In genomic region chr1:163313921-163314725, GRCm38 (mm10) we compare ENCODE assay signal across 8 mouse cellular contexts. TPM values are rescaled to one million over a fixed set of nuclear protein-coding genes. Genes with fewer than 3 reads are reported as not detected.
DNase-seq lines count a peak whose midpoint lies in the region; ATAC-seq and TF ChIP-seq lines count a peak whose summit lies in the region.

No protein-coding gene starts in this region.

- TF ChIP-seq POLR2A in CH12.LX (IDR thresholded peaks at IDR 0.05; ENCODE audit: low read depth, low read length) = no peak

- no peaks in the 10 kb centered on the region for H3K9me3 ChIP-seq in CH12.LX (replicated peaks; ENCODE audit: low read length)
- H3K9me3 ChIP-seq in hindbrain, embryonic 10.5 days = no peaks in the 10 kb centered on the region
- H3K9me3 ChIP-seq in limb, embryonic 13.5 days = no peaks in the 10 kb centered on the region
- no peaks in the 10 kb centered on the region for H3K9me3 ChIP-seq in stomach, embryonic 14.5 days (ENCODE audit: control insufficient read depth, low read depth, low read length)

- H3K27ac ChIP-seq in CH12.LX (ENCODE audit: insufficient read depth, low read depth) = no peak overlapping the region
- H3K27ac ChIP-seq in hindbrain, embryonic 10.5 days = peak overlapping the region; percentile 75; the same call in 1 of the 2 replicates
- peak overlapping the region; percentile 100 for H3K27ac ChIP-seq in limb, embryonic 13.5 days
- H3K27ac ChIP-seq in stomach, embryonic 14.5 days (ENCODE audit: low read length) = peak overlapping the region; percentile 16; the same call in 1 of the 2 replicates

- WGBS in hindbrain, embryonic 10.5 days = under 1% methylated on average over 21 of the region's 21 CpGs
- WGBS in limb, embryonic 13.5 days = under 1% methylated on average over 21 of the region's 21 CpGs
- WGBS in stomach, embryonic 14.5 days = 3% methylated on average over 21 of the region's 21 CpGs

- H3K79me2 ChIP-seq in CH12.LX (replicated peaks; ENCODE audit: control insufficient read depth, extremely low read depth, insufficient read depth, poor library complexity, severe bottlenecking) = no peaks in the 10 kb centered on the region

- no peak overlapping the region for H3K9ac ChIP-seq in CH12.LX (ENCODE audit: insufficient read depth, low read depth)
- peak overlapping the region; percentile 100 for H3K9ac ChIP-seq in limb, embryonic 13.5 days
- H3K9ac ChIP-seq in stomach, embryonic 14.5 days (replicated peaks; ENCODE audit: low read depth, low read length) = no peak overlapping the region

- peaks cover 0 to 7% of the 10 kb centered on the region in 2 experiments; a peak in 2 of 4 replicates for H3K4me1 ChIP-seq in CH12.LX (ENCODE audit: control insufficient read depth in 1 of 2, insufficient read depth in 2 of 2)
- peaks cover 43% of the 10 kb centered on the region for H3K4me1 ChIP-seq in hindbrain, embryonic 10.5 days (replicated peaks)
- peaks cover 24% of the 10 kb centered on the region for H3K4me1 ChIP-seq in limb, embryonic 13.5 days
- no peaks in the 10 kb centered on the region; the same call in 1 of the 2 replicates for H3K4me1 ChIP-seq in stomach, embryonic 14.5 days (ENCODE audit: control insufficient read depth, insufficient read depth, low read length)

- in situ Hi-C loops in CH12.LX (cut with MboI; ENCODE audit: low pct_ligation_motif_present, low pct_unique_long_range_greater_than_20kb, low sequenced_read_pairs) = no loop called here

- TF ChIP-seq RAD21 in CH12.LX (IDR thresholded peaks at IDR 0.05; ENCODE audit: low read depth, low read length) = no peak

- H3K36me3 ChIP-seq in CH12.LX (replicated peaks in 1 of 2; ENCODE audit: control insufficient read depth in 1 of 2, insufficient read depth in 1 of 2, low read length in 1 of 2) = no peaks in the 10 kb centered on the region
- no peaks in the 10 kb centered on the region for H3K36me3 ChIP-seq in hindbrain, embryonic 10.5 days
- H3K36me3 ChIP-seq in limb, embryonic 13.5 days = peaks cover 8% of the 10 kb centered on the region; the same call in 1 of the 2 replicates
- no peaks in the 10 kb centered on the region for H3K36me3 ChIP-seq in stomach, embryonic 14.5 days (ENCODE audit: control insufficient read depth, insufficient read depth, low read length)

- TF ChIP-seq CTCF in CH12.LX (conservative IDR thresholded peaks at IDR 0.05 in 1 of 2, IDR thresholded peaks at IDR 0.05 in 1 of 2; ENCODE audit: low read depth in 2 of 2, low read length in 2 of 2) = no peak

- peak; percentile 51 for ATAC-seq in limb, embryonic 13.5 days (ENCODE audit: low FRiP score, low read depth)
- ATAC-seq in stomach, embryonic 14.5 days (ENCODE audit: insufficient number of reproducible peaks, insufficient read depth, low FRiP score, low read depth) = no peak
- no peak for ATAC-seq in granulocyte monocyte progenitor cell, adult 5-6 weeks (replicated peaks; ENCODE audit: poor library complexity, severe bottlenecking)

- peak overlapping the region; percentile 77 for H3K4me2 ChIP-seq in CH12.LX (ENCODE audit: insufficient read depth, low read depth, poor library complexity, severe bottlenecking)
- H3K4me2 ChIP-seq in limb, embryonic 13.5 days (replicated peaks) = peak overlapping the region; percentile 74
- peak overlapping the region; percentile 78 for H3K4me2 ChIP-seq in stomach, embryonic 14.5 days (replicated peaks; ENCODE audit: low read depth, low read length)

- H3K4me3 ChIP-seq in CH12.LX (replicated peaks in 1 of 3; ENCODE audit: low read depth in 2 of 3, low read length in 2 of 3, poor library complexity in 1 of 3) = no peak overlapping the region
- H3K4me3 ChIP-seq in hindbrain, embryonic 10.5 days = peak overlapping the region; percentile 65
- H3K4me3 ChIP-seq in limb, embryonic 13.5 days = peak overlapping the region; percentile 92
- peak overlapping the region; percentile 52 for H3K4me3 ChIP-seq in stomach, embryonic 14.5 days (ENCODE audit: low read depth, low read length)

- TF ChIP-seq EP300 in CH12.LX (IDR thresholded peaks at IDR 0.05; ENCODE audit: low read length) = no peak

- H3K27me3 ChIP-seq in CH12.LX (replicated peaks) = no peaks in the 10 kb centered on the region
- H3K27me3 ChIP-seq in hindbrain, embryonic 10.5 days (ENCODE audit: insufficient read depth, poor library complexity, severe bottlenecking) = peaks cover 88% of the 10 kb centered on the region
- peaks cover 8% of the 10 kb centered on the region; the same call in 1 of the 2 replicates for H3K27me3 ChIP-seq in limb, embryonic 13.5 days
- H3K27me3 ChIP-seq in stomach, embryonic 14.5 days (ENCODE audit: control insufficient read depth, insufficient read depth, low read length) = peaks cover 22% of the 10 kb centered on the region

- no peak for DNase-seq in CH12.LX (ENCODE audit: extremely low read depth)
- DNase-seq in embryo, embryonic 11 days = peak; percentile 66
- DNase-seq in hindbrain, embryonic 10.5 days (ENCODE audit: low spot score) = peak; percentile 57
- DNase-seq in urinary bladder, adult 18-20 months (ENCODE audit: low spot score in 2 of 2) = no peak
- DNase-seq in right cerebral cortex, postnatal 14 days = no peak

- dilution Hi-C loops in CH12.LX (cut with MboI; ENCODE audit: extremely low pct_ligation_motif_present, extremely low pct_unique_long_range_greater_than_20kb, low sequenced_read_pairs) = no loop called here

TF ChIP-seq in CH12.LX, 34 proteins besides CTCF, POLR2A, EP300 and RAD21:
- TF ChIP-seq SIN3A (IDR thresholded peaks at IDR 0.05; ENCODE audit: low read length) = no peak
- TF ChIP-seq E2F4 (IDR thresholded peaks at IDR 0.05; ENCODE audit: insufficient replicate concordance, low read depth, low read length) = no peak
- no peak for TF ChIP-seq KAT2A (IDR thresholded peaks at IDR 0.05; ENCODE audit: insufficient replicate concordance, low read length)
- no peak for TF ChIP-seq NELFE (IDR thresholded peaks at IDR 0.05; ENCODE audit: low read depth, low read length)
- no peak for TF ChIP-seq ZKSCAN1 (IDR thresholded peaks at IDR 0.05; ENCODE audit: borderline replicate concordance, low read depth, low read length)
- no peak for TF ChIP-seq TBP (conservative IDR thresholded peaks at IDR 0.05; ENCODE audit: low read depth, low read length)
- no peak for TF ChIP-seq MAX (IDR thresholded peaks at IDR 0.05; ENCODE audit: low read length)
- no peak for TF ChIP-seq JUND (conservative IDR thresholded peaks at IDR 0.05; ENCODE audit: low read depth, low read length)
- TF ChIP-seq ZC3H11A (IDR thresholded peaks at IDR 0.05; ENCODE audit: low read depth, low read length) = no peak
- no peak for TF ChIP-seq ZNF384 (IDR thresholded peaks at IDR 0.05; ENCODE audit: low read depth, low read length)
- TF ChIP-seq MAZ (IDR thresholded peaks at IDR 0.05; ENCODE audit: low read depth, low read length) = no peak
- TF ChIP-seq NRF1 (IDR thresholded peaks at IDR 0.05; ENCODE audit: low read depth, low read length) = no peak

RNA-seq across cellular contexts. Expression of gene Prrx1, which starts 0.6 kb away (rescaled TPM):
- total RNA-seq in CH12.LX (2012; rRNA removed) = not detected in 2 replicates
- not detected in 2 replicates for total RNA-seq in CH12.LX (2014; rRNA removed)
- polyA plus RNA-seq in CH12.LX (2012; ENCODE audit: insufficient read length, low read depth) = not detected in 2 replicates
- 28.9 and 33.1 TPM in 2 replicates for polyA plus RNA-seq in hindbrain, embryonic 10.5 days (2016; fragmentation: Nextera tagmentation; extraction: Ambion mirVana)
- polyA plus RNA-seq in limb, embryonic 13.5 days (2015; fragmentation: Nextera tagmentation; extraction: Ambion mirVana) = 160 and 179 TPM in 2 replicates
- 7.7 and 8.2 TPM in 2 replicates for polyA plus RNA-seq in stomach, embryonic 14.5 days (2014; fragmentation: Nextera tagmentation; extraction: Ambion mirVana)
- not detected in 2 replicates for total RNA-seq in granulocyte monocyte progenitor cell, adult 5-6 weeks (2014; fragmentation: Nextera tagmentation)
- not detected in 2 replicates for total RNA-seq in granulocyte monocyte progenitor cell, adult 5-6 weeks (2017)

Comparison
In these comparisons a context has a peak if more than half of its experiments do, and no peak if none do; other contexts are left out.
1. DNase-seq: peak in embryo, embryonic 11 days (single experiment) and hindbrain, embryonic 10.5 days (single experiment); none in CH12.LX (single experiment), urinary bladder, adult 18-20 months (0 of 2) and right cerebral cortex, postnatal 14 days (single experiment).
2. H3K4me3 ChIP-seq: peak in hindbrain, embryonic 10.5 days (single experiment), limb, embryonic 13.5 days (single experiment) and stomach, embryonic 14.5 days (single experiment); none in CH12.LX (0 of 3).
3. Peak in every context shown above with its lines, with median percentiles within 50 percentile points of each other: H3K4me2 ChIP-seq.